Mouse (Mus musculus): ENCODE data around the gene Tas2r115. TPM values are rescaled to one million over a fixed set of nuclear protein-coding genes. Genes with fewer than 3 reads are reported as not detected.
"Not testable (repeated sequence)": the region's sequence is repeated elsewhere in the genome, so short reads cannot be mapped to it uniquely, and the experiment has no call there.

The Tas2r115 gene
- total RNA-seq (2021), result not detected
- long read RNA-seq, experiment 1, result 0 reads
- long read RNA-seq, experiment 2, result 0 reads

DNA sequence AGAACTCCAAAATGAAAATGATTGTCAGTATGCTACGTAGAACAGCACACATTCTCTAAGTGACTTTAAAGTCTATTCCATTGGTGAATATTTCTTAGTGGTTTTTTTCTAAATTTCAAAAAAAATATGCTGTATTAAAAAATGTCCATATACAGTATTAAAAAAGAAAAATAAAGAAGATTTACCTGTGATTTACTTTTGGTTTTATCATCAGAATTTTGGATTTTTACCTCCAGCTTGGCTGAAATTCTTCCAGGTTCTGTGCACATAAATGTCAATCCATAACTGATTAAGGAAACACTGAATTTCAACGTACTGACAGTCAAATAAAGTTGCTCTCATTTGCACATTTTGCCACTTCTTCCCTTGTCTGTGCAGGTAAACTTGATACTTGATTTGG lies at the start of gene Tas2r115:
Gene Tas2r115 (minus strand): TSS at position 101 of the 400 bp plus-strand sequence.
- DNase-seq, result no peak
- intact Hi-C loops (cut with DNase I), result no loop called here

DNA sequence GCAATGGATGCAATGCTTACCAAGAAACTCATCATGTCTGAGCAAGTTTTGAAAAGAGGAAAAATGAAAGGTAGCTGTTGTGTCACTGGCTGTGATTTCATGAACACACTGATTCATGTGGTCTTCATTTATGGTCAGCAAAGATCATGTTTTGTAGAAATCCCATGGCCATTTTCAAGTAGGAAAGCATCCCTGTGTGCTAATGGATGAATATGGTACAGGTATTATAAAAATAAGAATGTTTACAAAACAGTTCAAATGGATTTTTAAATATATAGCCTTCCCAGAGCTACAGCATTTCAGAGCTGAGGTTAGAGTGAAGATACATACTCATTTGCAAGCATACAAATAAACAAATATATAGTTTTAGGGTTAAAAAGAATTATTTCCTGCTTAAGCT lies 40.2 kb upstream of the Tas2r115 start, which contains the start of gene Tas2r136:
Gene Tas2r136 (minus strand): TSS at position 101 of the 400 bp plus-strand sequence.
- intact Hi-C loops (cut with DNase I), result no loop called here
- DNase-seq, result no peak

DNA sequence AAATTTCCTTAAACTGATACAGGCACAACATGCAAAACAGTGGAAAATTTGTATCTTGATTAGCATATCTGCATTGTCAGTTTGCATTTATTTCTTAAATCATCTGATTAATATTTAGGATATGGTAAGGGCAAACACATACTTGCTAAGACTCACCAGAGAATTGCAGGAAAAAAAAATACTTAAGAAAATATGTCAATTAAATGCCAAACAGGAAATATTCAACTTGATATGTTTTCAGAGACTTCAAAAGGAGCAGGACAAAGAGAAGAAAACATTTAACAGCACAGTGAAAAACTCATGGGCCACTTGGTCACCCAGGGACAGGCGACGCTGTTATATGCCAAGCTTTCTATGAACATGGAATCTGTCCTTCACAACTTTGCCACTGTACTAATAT lies 24.0 kb upstream of the Tas2r115 start, which contains the start of gene Tas2r102:
Gene Tas2r102 (plus strand): TSS at position 301 of the 400 bp plus-strand sequence.
- DNase-seq, result no peak
- intact Hi-C loops (cut with DNase I), result no loop called here

DNA sequence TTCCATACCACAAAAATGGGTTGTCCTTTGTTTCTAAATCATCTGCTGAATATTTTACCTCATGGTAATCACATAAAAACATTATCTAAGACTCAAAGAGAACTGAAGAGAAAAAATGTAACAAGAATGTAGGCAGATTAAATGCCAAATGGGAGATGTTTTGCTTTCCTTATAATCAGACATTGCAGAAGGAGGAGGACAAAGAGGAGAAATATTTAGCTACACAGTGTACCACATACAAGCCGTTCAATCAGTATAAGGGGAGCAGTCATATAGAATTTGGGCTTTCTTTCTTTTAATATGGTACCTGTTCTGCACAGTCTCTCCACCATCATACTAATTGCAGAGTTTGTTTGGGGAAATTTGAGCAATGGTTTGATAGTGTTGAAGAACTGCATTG lies 16.6 kb upstream of the Tas2r115 start, which contains the start of gene Tas2r124:
Gene Tas2r124 (plus strand): TSS at position 301 of the 400 bp plus-strand sequence.
- intact Hi-C loops (cut with DNase I), result no loop called here
- DNase-seq, result no peak

DNA sequence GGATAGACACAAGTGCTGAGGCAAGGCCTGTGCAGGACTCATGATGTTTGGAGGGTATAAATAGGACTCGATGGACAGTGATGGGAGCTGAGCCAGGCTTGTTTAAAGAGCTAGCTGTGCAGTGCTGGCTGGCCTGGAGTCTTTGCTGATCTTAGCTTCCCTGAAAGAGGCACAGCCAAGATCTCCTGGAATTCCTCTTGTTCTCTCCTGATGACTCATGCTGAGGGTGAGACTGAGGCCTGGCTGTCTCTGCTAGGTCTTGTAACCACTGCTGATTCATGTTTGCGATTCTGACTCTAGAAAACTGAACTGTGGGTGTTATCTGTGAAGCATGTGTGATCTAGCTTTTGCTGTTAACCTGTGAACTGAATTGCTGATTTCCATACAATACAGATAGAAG lies 12.4 kb upstream of the Tas2r115 start:
- intact Hi-C loops (cut with DNase I), result no loop called here
- DNase-seq, result no peak

DNA sequence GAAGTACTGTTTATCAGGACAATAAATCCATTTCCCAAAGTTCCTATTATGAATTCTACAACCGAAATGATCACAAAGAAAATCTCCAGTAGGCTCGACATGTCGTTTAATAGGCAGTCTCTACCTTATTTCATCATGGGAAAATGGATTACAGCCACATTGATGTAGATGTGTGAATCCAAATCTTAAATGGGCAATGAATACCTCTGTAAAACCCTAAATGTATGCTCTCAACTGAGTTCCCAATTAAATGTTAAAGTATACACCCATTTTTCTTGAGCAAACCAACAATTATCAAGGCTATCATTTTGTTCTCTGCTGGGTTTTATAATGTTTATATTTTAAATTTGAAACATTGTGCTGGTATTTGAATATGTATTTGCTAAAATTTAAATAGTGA lies 26.0 kb downstream of the Tas2r115 start, which contains the start of gene Tas2r122:
Gene Tas2r122 (minus strand): TSS at position 101 of the 400 bp plus-strand sequence.
- intact Hi-C loops (cut with DNase I), result no loop called here
- DNase-seq, result no peak

DNA sequence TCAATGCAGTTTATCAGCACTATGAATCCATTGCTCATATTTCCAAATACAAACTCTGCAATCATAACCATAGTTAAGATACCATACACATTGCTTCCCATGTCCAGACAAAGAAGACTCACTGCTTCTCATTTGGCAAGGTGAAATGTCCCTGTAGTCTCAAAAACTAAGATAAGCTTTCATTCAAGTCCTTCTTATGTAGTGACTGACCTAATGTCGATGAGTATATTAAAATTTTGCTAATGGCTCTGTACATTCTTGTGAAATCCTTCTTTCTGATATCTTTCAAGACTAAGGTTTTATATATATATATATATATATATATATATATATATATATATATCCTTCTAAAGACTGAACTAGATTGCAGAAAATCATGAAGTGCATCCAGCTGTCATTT lies 36.9 kb downstream of the Tas2r115 start, which contains the start of gene Tas2r121:
Gene Tas2r121 (minus strand): TSS at position 101 of the 400 bp plus-strand sequence.
- intact Hi-C loops (cut with DNase I), result no loop called here

DNA sequence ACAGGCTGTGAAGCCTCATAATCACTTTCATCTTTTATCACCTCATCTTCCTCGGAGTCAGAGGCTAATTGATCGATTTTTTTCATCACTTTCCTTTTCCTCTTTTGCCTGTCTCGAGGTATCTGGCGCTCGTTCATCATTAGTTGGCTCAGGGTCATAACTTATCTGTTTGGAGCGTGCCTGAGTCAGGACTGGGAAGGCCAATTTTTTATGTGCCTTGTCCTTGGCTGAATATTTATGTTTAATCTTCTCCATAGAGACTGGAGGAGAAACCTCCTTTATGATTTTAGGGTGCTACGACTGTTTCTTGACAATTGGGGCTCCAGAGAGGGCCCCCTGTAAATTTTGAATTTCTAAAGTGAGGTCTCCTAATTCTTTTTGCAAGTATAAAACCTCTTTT lies 46.2 kb downstream of the Tas2r115 start:
- DNase-seq; intact Hi-C loops (cut with DNase I): not testable (repeated sequence)

More for the DNA sequence above, 36.9 kb downstream of the Tas2r115 start, which contains the start of gene Tas2r121:
- no peak for DNase-seq

Other genes starting within 250 kb of the Tas2r115 start
- gene Prh1, start 168.2 kb downstream of the Tas2r115 start, total RNA-seq (2021), result not detected
- gene Prp2, start 142.1 kb downstream of the Tas2r115 start, total RNA-seq (2021), result not detected
- not detected for gene A630073D07Rik, start 86.5 kb downstream of the Tas2r115 start, total RNA-seq (2021)
- gene Tas2r120, start 81.1 kb downstream of the Tas2r115 start, total RNA-seq (2021), result not detected
- not detected for gene Tas2r121, start 37.0 kb downstream of the Tas2r115 start, total RNA-seq (2021)
- gene Tas2r122, start 26.1 kb downstream of the Tas2r115 start, total RNA-seq (2021), result not detected
- gene Tas2r124, start 16.7 kb upstream of the Tas2r115 start, total RNA-seq (2021), result not detected
- gene Tas2r102, start 24.1 kb upstream of the Tas2r115 start, total RNA-seq (2021), result not detected
- gene Tas2r136, start 40.1 kb upstream of the Tas2r115 start, total RNA-seq (2021), result not detected
- gene Tas2r117, start 64.8 kb upstream of the Tas2r115 start, total RNA-seq (2021), result not detected
- gene Tas2r123, start 109.1 kb upstream of the Tas2r115 start, total RNA-seq (2021), result not detected
- gene Tas2r116, start 117.4 kb upstream of the Tas2r115 start, total RNA-seq (2021), result not detected
- not detected for gene Tas2r110, start 130.0 kb upstream of the Tas2r115 start, total RNA-seq (2021)
- not detected for gene Tas2r113, start 155.0 kb upstream of the Tas2r115 start, total RNA-seq (2021)
- not detected for gene Tas2r125, start 171.6 kb upstream of the Tas2r115 start, total RNA-seq (2021)
- not detected for gene Tas2r129, start 213.1 kb upstream of the Tas2r115 start, total RNA-seq (2021)
- not detected for gene Tas2r131, start 219.9 kb upstream of the Tas2r115 start, total RNA-seq (2021)
- gene Tas2r109, start 242.9 kb upstream of the Tas2r115 start, total RNA-seq (2021), result not detected